Mouse (Mus musculus) embryonic fibroblast, embryonic 13.5 days (primary cell): Measurements from ENCODE around the gene Syn1.
A peak's percentile ranks its signal among the peaks of the same experiment; 100 is the strongest.

Experiments
- CTCF ChIP-seq: IDR thresholded peaks from 2 replicates; pipeline ENCODE4 v1.5.1; 2011; ENCODE audit warnings: mild to moderate bottlenecking, control low read depth, low read length, moderate library complexity, borderline replicate concordance; ENCODE audit not compliant: insufficient read depth
- POLR2A ChIP-seq: IDR thresholded peaks from 2 replicates; pipeline ENCODE4 v1.6.1; 2011; ENCODE audit warnings: low read depth, mild to moderate bottlenecking, control low read depth, low read length, moderate library complexity

GRCm38 (mm10) chrX:20848256-20848984 is 72.4 kb downstream of the Syn1 start:
- TF ChIP-seq CTCF (no peak), POLR2A (peak; percentile 76)
